Mouse (Mus musculus) bone marrow, adult 2 months (tissue): ENCODE measurements around the gene Mns1. TPM values are rescaled to one million over a fixed set of nuclear protein-coding genes. Genes with fewer than 3 reads are reported as not detected.
A peak's percentile ranks its signal among the peaks of the same experiment; 100 is the strongest.

Experiments used
- H3K27ac ChIP-seq: fragments of 200-500 bp; 2 replicates; pipeline ENCODE4 v1.5.1; 2012; ENCODE audit warnings: low read depth, mild to moderate bottlenecking, control low read depth, inconsistent platforms, low read length; ENCODE audit not compliant: control insufficient read depth, poor library complexity, insufficient read depth
- H3K4me1 ChIP-seq: fragments of 200-500 bp; 2 replicates; pipeline ENCODE4 v1.6.1; 2011; ENCODE audit warnings: low read length; ENCODE audit not compliant: control insufficient read depth, insufficient read depth
- H3K4me3 ChIP-seq: fragments of 200-500 bp; replicated peaks from 2 replicates; pipeline ENCODE3; 2011; ENCODE audit warnings: mild to moderate bottlenecking, low read depth, low read length, control low read depth; ENCODE audit not compliant: control insufficient read depth
- CTCF ChIP-seq: fragments of 200-500 bp; IDR thresholded peaks from 2 replicates; pipeline ENCODE4 v1.5.1; 2011; ENCODE audit warnings: low read length, control low read depth; ENCODE audit not compliant: control insufficient read depth, insufficient read depth
- POLR2A ChIP-seq: fragments of 200-500 bp; IDR thresholded peaks from 2 replicates; pipeline ENCODE4 v1.6.1; 2011; ENCODE audit warnings: low read depth, mild to moderate bottlenecking, control low read depth, low read length, borderline replicate concordance; ENCODE audit not compliant: control insufficient read depth
- WGBS: fragments of 180-500 bp; shearing (Covaris S2); methylation state at CpG from one replicate; pipeline ENCODE4 v1.1.7; 2018; 5-methylcytosine and 5-hydroxymethylcytosine counted together
- polyA plus RNA-seq: library from polyadenylated mRNA; stranded (reverse); fragments of >200 nt; gene quantifications from 2 replicates; pipeline ENCODE4 v1.2.4, GENCODE M21; 2011; ENCODE audit warnings: low replicate concordance; ENCODE audit not compliant: missing spikeins, insufficient read depth, insufficient read length

Mns1 gene
- polyA plus RNA-seq, 1 experiment, result 66.3 TPM

GRCm38 (mm10) chr9:72469851-72470250 is 32.0 kb downstream of the Mns1 start:
- H3K4me3 ChIP-seq, result no peak overlapping the region
- H3K27ac ChIP-seq, result no peak overlapping the region
- 75% methylated on average over 1 of the region's 1 CpGs for WGBS
- peaks cover 8% of the 10 kb centered on the region; the same call in 1 of the 2 replicates for H3K4me1 ChIP-seq
- TF ChIP-seq CTCF, result no peak
- no peak for TF ChIP-seq POLR2A

DNA sequence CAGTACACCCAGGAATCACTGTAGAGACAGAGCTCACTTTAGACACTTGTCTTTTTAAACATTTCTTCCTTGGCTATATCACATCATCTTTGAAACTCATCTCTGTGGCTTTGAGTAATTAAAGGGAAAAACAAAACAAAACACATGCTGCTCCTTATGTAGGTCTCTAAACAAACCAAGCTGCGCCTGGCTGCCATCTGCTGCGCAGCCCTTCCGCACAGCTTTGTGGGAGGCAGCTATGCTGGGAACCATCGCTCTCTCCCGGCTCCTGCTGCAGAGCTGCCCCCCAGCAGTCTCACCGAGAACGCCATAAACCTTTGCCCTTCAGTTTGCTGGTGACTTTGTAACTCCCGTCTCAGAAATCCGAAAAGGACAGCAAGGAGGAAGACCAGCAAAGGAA is 37.7 kb downstream of the Mns1 start:
- TF ChIP-seq CTCF (no peak), POLR2A (no peak)
- no peak overlapping the region for H3K27ac ChIP-seq
- H3K4me3 ChIP-seq, result no peak overlapping the region
- WGBS, result 94% methylated on average over 9 of the region's 9 CpGs
- H3K4me1 ChIP-seq, result no peaks in the 10 kb centered on the region

DNA sequence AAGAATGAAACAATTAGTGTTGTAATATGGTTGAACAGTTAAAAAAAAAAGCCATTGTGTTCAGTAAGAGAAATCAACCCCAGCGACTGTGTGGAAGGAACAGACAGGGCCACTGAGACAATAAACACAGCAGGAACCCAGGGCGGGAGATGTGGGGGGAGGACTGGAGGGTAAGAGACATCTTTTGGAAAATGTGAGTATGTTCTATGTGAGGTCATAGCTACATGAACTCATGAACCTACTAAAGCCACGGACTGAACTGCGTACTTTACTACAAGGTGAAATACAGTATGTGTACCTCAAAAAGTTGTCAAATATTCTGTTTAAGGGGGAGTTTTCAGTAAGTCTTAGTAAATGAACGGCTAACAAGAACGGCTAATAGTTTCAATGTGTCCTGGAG is 39.5 kb downstream of the Mns1 start:
- H3K4me3 ChIP-seq, result no peak overlapping the region
- H3K27ac ChIP-seq, result no peak overlapping the region
- no peaks in the 10 kb centered on the region for H3K4me1 ChIP-seq
- TF ChIP-seq POLR2A, result no peak
- no peak for TF ChIP-seq CTCF
- WGBS, result 87% methylated on average over 6 of the region's 6 CpGs

- Histone ChIP-seq H3K4me3 (no peak overlapping the region), H3K27ac (no peak overlapping the region), H3K4me1 (no peaks in the 10 kb centered on the region)
- no peak for TF ChIP-seq CTCF
- no peak for TF ChIP-seq POLR2A
- WGBS, result 90% methylated on average over 1 of the region's 1 CpGs
Observed at GRCm38 (mm10) chr9:72479276-72479675, 41.5 kb downstream of the Mns1 start.

GRCm38 (mm10) chr9:72488523-72488922 is 50.7 kb downstream of the Mns1 start:
- peaks cover 1% of the 10 kb centered on the region; the same call in 1 of the 2 replicates for H3K4me1 ChIP-seq
- no peak overlapping the region for H3K27ac ChIP-seq
- no peak for TF ChIP-seq CTCF
- no peak for TF ChIP-seq POLR2A
- H3K4me3 ChIP-seq, result no peak overlapping the region

- Histone ChIP-seq H3K4me1 (peaks cover 1% of the 10 kb centered on the region; the same call in 1 of the 2 replicates), H3K4me3 (no peak overlapping the region), H3K27ac (no peak overlapping the region)
- TF ChIP-seq POLR2A, result no peak
- TF ChIP-seq CTCF, result no peak
- 72% methylated on average over 5 of the region's 5 CpGs for WGBS
Observed at GRCm38 (mm10) chr9:72489131-72489530, 51.3 kb downstream of the Mns1 start.

GRCm38 (mm10) chr9:72491559-72492193 is 53.9 kb downstream of the Mns1 start:
- WGBS, result under 1% methylated on average over 32 of the region's 32 CpGs
- Histone ChIP-seq H3K27ac (peak overlapping the region; percentile 62), H3K4me1 (no peaks in the 10 kb centered on the region), H3K4me3 (peak overlapping the region; percentile 93)
- TF ChIP-seq POLR2A (peak; percentile 54; the same call in 1 of the 2 replicates), CTCF (no peak)

DNA sequence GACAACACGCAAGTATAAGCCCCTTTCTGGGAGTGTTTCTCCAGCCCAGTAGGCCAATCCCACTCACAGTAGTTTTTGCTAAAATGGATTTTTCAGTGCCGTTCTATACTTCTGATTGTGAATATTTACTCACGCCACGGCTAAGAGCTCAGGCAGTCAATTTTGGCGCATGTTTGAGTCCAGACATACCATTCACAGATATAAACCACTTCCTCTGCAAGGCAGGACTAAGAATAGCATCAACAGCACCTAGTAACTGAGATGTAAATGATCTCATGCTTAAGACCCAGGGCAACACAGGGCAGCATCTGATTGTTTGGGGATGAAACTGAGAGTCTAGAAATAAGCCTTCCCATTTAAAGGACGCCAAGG is 54.4 kb downstream of the Mns1 start, which contains the start of gene Tex9:
Tex9 (minus strand) TSS at position 19 of the 372 bp plus-strand sequence.
- Histone ChIP-seq H3K4me1 (no peaks in the 10 kb centered on the region), H3K27ac (peak within 1 kb of the TSS; percentile 62), H3K4me3 (peak within 1 kb of the TSS; percentile 93)
- TF ChIP-seq POLR2A, result no peak
- 1% methylated on average over 6 of the region's 6 CpGs for WGBS

DNA sequence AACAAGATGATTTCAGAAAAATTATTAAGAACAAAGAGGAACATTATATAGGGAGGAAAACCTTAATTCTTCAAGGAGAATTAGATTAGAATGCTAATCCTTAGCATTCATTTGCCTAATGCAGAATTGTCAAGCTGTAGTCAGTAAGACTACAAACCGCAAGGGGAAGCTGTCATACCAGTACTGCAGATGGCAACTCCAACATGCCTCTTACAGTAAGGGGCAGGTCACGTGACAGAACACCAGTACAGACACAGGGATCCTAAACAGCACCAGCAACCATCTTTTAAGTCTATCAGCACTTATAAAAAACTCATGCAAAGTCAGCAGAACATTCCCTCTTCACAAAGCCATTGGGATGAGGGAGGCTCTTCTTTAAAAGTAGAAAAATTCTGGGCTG is 55.7 kb downstream of the Mns1 start:
- Histone ChIP-seq H3K4me1 (no peaks in the 10 kb centered on the region), H3K27ac (no peak overlapping the region), H3K4me3 (no peak overlapping the region)
- TF ChIP-seq CTCF, result 0 out of 2 replicates have a peak, but pooled peaks have one; percentile 11
- TF ChIP-seq POLR2A, result no peak
- 30% methylated on average over 2 of the region's 2 CpGs for WGBS
